Mouse (Mus musculus) spleen, adult 18-20 months (tissue): Measurements from ENCODE around the gene Olfr1094.

Experiments
- DNase-seq, 2 experiments: peaks; one replicate each; pipeline ENCODE4 v3.0.0; 2022; ENCODE audit warnings: mixed read lengths in 2 of 2

Gene Olfr1094

GRCm38 (mm10) chr2:86824363-86824762 is at the start of gene Olfr1094:
Gene Olfr1094 (plus strand): TSS chr2:86824663.
- no peak for DNase-seq

GRCm38 (mm10) chr2:86782179-86782578 is 42.3 kb upstream of the Olfr1094 start, which contains the start of gene Olfr1093:
Gene Olfr1093 (plus strand): TSS chr2:86782479.
- DNase-seq, result no peak

- DNase-seq, result no peak
Observed at GRCm38 (mm10) chr2:86809918-86810317, 14.5 kb upstream of the Olfr1094 start, which contains the start of gene Olfr141. Gene Olfr141 (minus strand): TSS chr2:86810018.

- no peak for DNase-seq
Observed at GRCm38 (mm10) chr2:86851596-86851995, 27.1 kb downstream of the Olfr1094 start, which contains the start of gene Olfr1095. Gene Olfr1095 (minus strand): TSS chr2:86851696.

- DNase-seq, result no peak
Observed at GRCm38 (mm10) chr2:86874702-86875101, 50.2 kb downstream of the Olfr1094 start, which contains the start of gene Gm13723. Gene Gm13723 (minus strand): TSS chr2:86874802.
